Mouse (Mus musculus) spleen, adult 2 months (tissue): Measurements from ENCODE around the gene Fhad1.

ENCODE experiments used
- CTCF ChIP-seq: fragments of 200-500 bp; IDR thresholded peaks from 2 replicates; pipeline ENCODE4 v1.5.1; 2011; ENCODE audit warnings: mild to moderate bottlenecking, inconsistent platforms; ENCODE audit not compliant: insufficient read depth, insufficient read length, insufficient replicate concordance; ENCODE audit errors: extremely low read depth
- POLR2A ChIP-seq: fragments of 200-500 bp; IDR thresholded peaks from 2 replicates; pipeline ENCODE4 v1.6.1; 2011; ENCODE audit warnings: low read depth, low read length, inconsistent platforms

GRCm38 (mm10) chr4:142024536-142024935 is 9.7 kb upstream of the Fhad1 start:
- TF ChIP-seq POLR2A, result no peak
- TF ChIP-seq CTCF, result no peak
